Mouse (Mus musculus): ENCODE data around the gene Glipr1l1.
"Not testable (repeated sequence)": the region's sequence is repeated elsewhere in the genome, so short reads cannot be mapped to it uniquely, and the experiment has no call there.

Gene Glipr1l1

GRCm38 (mm10) chr10:112059702-112060582 lies at the start of gene Glipr1l1:
Gene Glipr1l1, plus strand, starts transcription at chr10:112060189.
- peak; percentile 81 for DNase-seq (ENCODE audit: low read depth, low spot score)

GRCm38 (mm10) chr10:112023585-112023984 lies 36.4 kb upstream of the Glipr1l1 start:
- DNase-seq (ENCODE audit: low read depth, low spot score), result no peak

- not testable (repeated sequence) for DNase-seq (ENCODE audit: low read depth, low spot score)
Measured at GRCm38 (mm10) chr10:112028689-112029088, 31.3 kb upstream of the Glipr1l1 start.

- not testable (repeated sequence) for DNase-seq (ENCODE audit: low read depth, low spot score)
Measured at GRCm38 (mm10) chr10:112043523-112043922, 16.5 kb upstream of the Glipr1l1 start.

- DNase-seq (ENCODE audit: low read depth, low spot score), result not testable (repeated sequence)
Measured at GRCm38 (mm10) chr10:112044283-112044682, 15.7 kb upstream of the Glipr1l1 start.

GRCm38 (mm10) chr10:112051220-112051619 lies 8.8 kb upstream of the Glipr1l1 start:
- no peak for DNase-seq (ENCODE audit: low read depth, low spot score)

GRCm38 (mm10) chr10:112051956-112052355 lies 8.0 kb upstream of the Glipr1l1 start:
- peak; percentile 14 for DNase-seq (ENCODE audit: low read depth, low spot score)

- DNase-seq (ENCODE audit: low read depth, low spot score), result not testable (repeated sequence)
Measured at GRCm38 (mm10) chr10:112060583-112060934, 570 bp downstream of the Glipr1l1 start.

- DNase-seq (ENCODE audit: low read depth, low spot score), result no peak
Measured at GRCm38 (mm10) chr10:112080044-112080443, 20.1 kb downstream of the Glipr1l1 start.

GRCm38 (mm10) chr10:112083157-112083556 lies 23.2 kb downstream of the Glipr1l1 start, which contains the start of gene Glipr1l2:
Gene Glipr1l2, plus strand, starts transcription at chr10:112083354.
- no peak for DNase-seq (ENCODE audit: low read depth, low spot score)

- peak; percentile 70 for DNase-seq (ENCODE audit: low read depth, low spot score)
Measured at GRCm38 (mm10) chr10:112105785-112106184, 45.8 kb downstream of the Glipr1l1 start.

- DNase-seq (ENCODE audit: low read depth, low spot score), result no peak
Measured at GRCm38 (mm10) chr10:112110401-112110800, 50.4 kb downstream of the Glipr1l1 start.

- not testable (repeated sequence) for DNase-seq (ENCODE audit: low read depth, low spot score)
Measured at GRCm38 (mm10) chr10:112125090-112125489, 65.1 kb downstream of the Glipr1l1 start.

- not testable (repeated sequence) for DNase-seq (ENCODE audit: low read depth, low spot score)
Measured at GRCm38 (mm10) chr10:112127682-112128230, 67.8 kb downstream of the Glipr1l1 start.

Data from ZHBTc4 (cell line).